Mouse (Mus musculus) kidney, adult 8-10 months (tissue): ENCODE measurements around the gene Phlpp1.
A peak's percentile ranks its signal among the peaks of the same experiment; 100 is the strongest.

Source experiments
- DNase-seq, 2 experiments: peaks; one replicate each; pipeline ENCODE4 v3.0.0; 2022

The Phlpp1 gene

GRCm38 (mm10) chr1:106395476-106395875 lies 223.9 kb downstream of the Phlpp1 start:
- DNase-seq: peak; percentile 37 to 64

GRCm38 (mm10) chr1:106400900-106401634 lies 229.5 kb downstream of the Phlpp1 start:
- DNase-seq: no peak

- no peak for DNase-seq
Measured at GRCm38 (mm10) chr1:106403011-106403501, 231.5 kb downstream of the Phlpp1 start.

- no peak for DNase-seq
Measured at GRCm38 (mm10) chr1:106406852-106407251, 235.3 kb downstream of the Phlpp1 start.

GRCm38 (mm10) chr1:106407963-106408440 lies 236.4 kb downstream of the Phlpp1 start:
- DNase-seq: peak; percentile 33 to 43

- no peak for DNase-seq
Measured at GRCm38 (mm10) chr1:106410858-106411257, 239.3 kb downstream of the Phlpp1 start.

- DNase-seq: peak; percentile 12 to 43
Measured at GRCm38 (mm10) chr1:106425128-106425936, 253.8 kb downstream of the Phlpp1 start.

GRCm38 (mm10) chr1:106428170-106428569 lies 256.6 kb downstream of the Phlpp1 start:
- DNase-seq: no peak

- DNase-seq: no peak
Measured at GRCm38 (mm10) chr1:106428580-106428979, 257.0 kb downstream of the Phlpp1 start.

GRCm38 (mm10) chr1:106433580-106433979 lies 262.0 kb downstream of the Phlpp1 start:
- DNase-seq: no peak
